Mouse (Mus musculus): ENCODE measurements around the gene Timm8b.

DNA sequence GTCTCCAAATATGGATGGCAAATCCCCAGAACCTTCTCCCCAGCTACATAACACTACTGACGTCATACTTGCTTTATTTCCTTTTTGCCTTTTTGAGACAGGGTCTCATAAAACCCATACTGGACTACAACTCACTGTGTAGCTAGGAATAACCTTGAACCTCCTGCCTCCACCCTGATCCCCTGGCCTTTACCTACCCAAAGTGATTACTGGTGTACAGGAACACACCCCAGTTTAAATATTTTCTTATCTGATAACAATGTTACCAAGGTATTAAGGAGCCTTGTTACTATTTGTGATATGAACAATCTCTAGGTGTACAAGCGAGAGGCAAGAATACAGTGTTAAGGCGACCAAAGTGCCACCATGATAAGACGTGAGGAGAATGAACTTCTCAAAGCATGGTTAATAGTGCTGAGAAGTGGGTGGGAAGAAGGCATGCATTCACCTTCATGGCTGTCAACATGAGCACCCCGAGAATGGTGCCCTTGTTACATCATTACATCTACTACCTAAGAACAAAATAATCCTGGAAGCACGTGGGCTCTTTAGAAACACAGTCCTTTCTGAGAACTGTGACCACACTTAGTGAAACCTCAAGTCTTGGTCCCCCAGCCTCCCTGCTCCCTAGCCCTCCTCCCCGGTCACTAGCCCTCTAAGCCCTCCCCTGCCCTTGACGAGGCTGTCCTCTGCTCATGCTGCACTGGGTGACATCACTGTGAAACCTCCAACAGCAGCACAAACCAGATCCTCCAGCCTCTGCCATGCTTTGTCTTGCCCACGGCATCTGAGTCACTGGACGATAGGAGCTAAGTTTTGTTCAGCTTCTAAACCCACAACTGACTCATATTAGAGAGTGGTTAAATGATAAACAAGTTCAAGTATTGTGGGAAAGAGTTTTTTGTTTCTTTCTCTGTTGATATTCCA is 33.8 kb upstream of the Timm8b start:
- TF ChIP-seq POLR2A (IDR thresholded peaks at IDR 0.05; ENCODE audit: low read depth, low read length), result no peak
- TF ChIP-seq CTCF (IDR thresholded peaks at IDR 0.05; ENCODE audit: borderline replicate concordance, insufficient read depth, low read length), result no peak
